Mouse (Mus musculus) cortical plate, adult 2 months (tissue): ENCODE measurements around the gene Reg4. TPM values are rescaled to one million over a fixed set of nuclear protein-coding genes. Genes with fewer than 3 reads are reported as not detected.
A peak's percentile ranks its signal among the peaks of the same experiment; 100 is the strongest.

ENCODE experiments used
- H3K27ac ChIP-seq: fragments of 200-500 bp; 2 replicates; pipeline ENCODE4 v1.5.1; 2012; ENCODE audit warnings: low read length, control low read depth, inconsistent platforms; ENCODE audit not compliant: insufficient read depth
- H3K4me1 ChIP-seq: fragments of 200-500 bp; 2 replicates; pipeline ENCODE4 v1.6.1; 2011; ENCODE audit warnings: low read length; ENCODE audit not compliant: control insufficient read depth, insufficient read depth
- H3K4me3 ChIP-seq: fragments of 200-500 bp; 2 replicates; pipeline ENCODE4 v1.5.1; 2011; ENCODE audit warnings: mild to moderate bottlenecking, low read length, control low read depth; ENCODE audit not compliant: insufficient read depth
- CTCF ChIP-seq: fragments of 200-500 bp; IDR thresholded peaks from 2 replicates; pipeline ENCODE4 v1.5.1; 2011; ENCODE audit warnings: mild to moderate bottlenecking, control low read depth, low read length; ENCODE audit not compliant: insufficient read depth; ENCODE audit errors: extremely low read depth
- POLR2A ChIP-seq: fragments of 200-500 bp; IDR thresholded peaks from 2 replicates; pipeline ENCODE4 v1.6.1; 2011; ENCODE audit warnings: mild to moderate bottlenecking, low read length, control low read depth; ENCODE audit not compliant: insufficient read depth; ENCODE audit errors: extremely low read depth
- polyA plus RNA-seq: library from polyadenylated mRNA; depleted of rRNA; stranded (reverse); fragments of >200 nt; gene quantifications from 2 replicates; pipeline ENCODE4 v1.2.3, GENCODE M21; 2012

Gene Reg4
- polyA plus RNA-seq, 1 experiment: not detected

DNA sequence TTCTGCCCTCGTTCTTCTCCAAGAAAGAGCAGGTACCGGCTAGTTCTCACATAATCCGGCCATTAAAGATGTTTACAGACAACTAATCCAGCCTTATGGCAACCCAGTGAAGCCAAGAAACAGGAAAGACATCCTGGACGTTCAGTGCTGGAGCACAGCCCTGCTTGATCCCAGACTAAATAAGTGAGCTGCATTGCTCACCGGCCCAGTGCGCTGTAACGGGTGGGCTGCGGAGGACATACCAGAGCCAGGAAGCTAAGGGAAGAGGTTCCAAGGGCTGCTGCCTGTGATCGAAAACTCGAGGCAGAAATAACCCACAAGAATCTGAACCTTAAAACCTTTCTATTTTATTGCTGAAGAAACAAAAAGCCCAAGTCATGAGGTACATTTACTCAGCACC, 11.1 kb upstream of the Reg4 start:
- Histone ChIP-seq H3K4me3 (no peak overlapping the region), H3K27ac (no peak overlapping the region), H3K4me1 (peaks cover 4% of the 10 kb centered on the region; the same call in 1 of the 2 replicates)
- TF ChIP-seq POLR2A: no peak
- TF ChIP-seq CTCF: no peak

DNA sequence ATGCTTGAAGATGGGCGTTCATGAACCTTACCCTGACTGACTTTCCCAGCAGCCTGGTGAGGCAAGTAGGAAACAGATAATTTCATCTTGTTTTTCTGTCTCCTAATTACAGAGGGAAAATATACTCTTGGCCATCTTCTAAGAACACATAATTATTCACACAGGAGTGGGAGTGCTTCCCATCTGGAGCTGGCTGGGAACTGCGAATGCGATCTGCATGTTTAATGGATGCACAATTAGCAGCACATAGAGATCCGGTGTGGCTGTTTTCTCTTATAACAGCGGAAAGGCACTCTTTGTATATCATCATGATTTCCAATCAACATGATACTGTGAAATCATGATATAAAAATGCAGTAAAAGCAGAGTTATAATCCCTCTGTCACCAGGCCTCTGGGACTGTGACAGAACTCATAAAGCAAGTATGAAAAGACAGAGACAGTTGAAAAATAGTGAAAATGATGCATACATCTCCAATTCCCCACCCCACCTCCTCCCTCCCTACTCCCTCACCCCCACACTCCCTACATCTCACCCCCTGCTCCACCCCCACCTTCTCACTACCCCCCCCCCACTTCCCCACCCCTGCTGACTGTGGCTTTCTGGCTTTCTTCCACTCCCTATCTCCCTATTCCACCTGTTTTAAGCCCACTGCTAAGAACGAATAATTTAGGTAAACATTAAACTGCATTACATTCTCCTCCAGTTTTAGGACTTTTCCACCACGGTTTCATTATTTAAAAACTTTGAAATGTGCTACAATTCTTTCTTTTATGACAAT, 10.5 kb upstream of the Reg4 start:
- TF ChIP-seq CTCF (no peak), POLR2A (no peak)
- Histone ChIP-seq H3K4me3 (no peak overlapping the region), H3K4me1 (peaks cover 4% of the 10 kb centered on the region; the same call in 1 of the 2 replicates), H3K27ac (no peak overlapping the region)

DNA sequence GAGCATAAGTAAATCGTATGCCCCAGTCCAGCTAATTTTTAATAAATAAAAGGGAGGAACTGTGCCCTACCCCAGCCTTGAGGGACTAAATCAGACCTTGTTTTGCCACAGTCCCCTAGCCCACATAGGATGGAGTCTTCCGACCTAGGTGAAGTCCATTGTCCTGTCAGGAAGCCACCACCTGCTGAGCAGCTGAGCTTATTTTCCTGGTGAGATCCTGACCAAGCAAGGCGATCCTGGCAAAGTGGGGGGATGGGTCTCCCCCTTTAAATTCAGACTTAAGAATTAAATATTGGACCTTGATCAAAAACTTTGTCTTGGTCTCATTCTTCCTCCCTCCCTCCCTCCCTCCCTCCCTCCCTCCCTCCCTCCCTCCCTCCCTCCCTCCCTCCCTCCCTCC, 5.7 kb upstream of the Reg4 start:
- no peak for TF ChIP-seq POLR2A
- TF ChIP-seq CTCF: no peak
- Histone ChIP-seq H3K27ac (no peak overlapping the region), H3K4me1 (no peaks in the 10 kb centered on the region), H3K4me3 (no peak overlapping the region)

DNA sequence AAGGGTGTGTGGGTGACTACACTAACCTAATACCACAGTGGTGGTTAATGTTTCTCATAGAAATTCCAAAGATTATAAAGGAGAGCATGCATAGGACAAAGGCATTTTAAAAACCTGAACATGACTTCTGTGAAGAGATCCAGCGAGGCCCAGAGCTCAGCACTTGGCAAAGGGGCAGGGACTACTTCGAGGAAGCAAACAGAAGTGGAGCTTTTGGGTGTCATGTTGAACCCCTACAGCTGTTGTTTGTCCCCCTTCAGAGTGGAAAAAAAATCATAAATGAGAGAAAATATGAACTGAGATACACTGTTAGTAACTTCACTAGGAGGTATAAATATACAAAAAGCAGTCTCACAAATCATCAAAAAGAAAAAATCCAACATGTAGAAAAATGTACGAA, 1.3 kb downstream of the Reg4 start:
- Histone ChIP-seq H3K27ac (no peak overlapping the region), H3K4me3 (no peak overlapping the region), H3K4me1 (no peaks in the 10 kb centered on the region)
- TF ChIP-seq CTCF: no peak
- no peak for TF ChIP-seq POLR2A

DNA sequence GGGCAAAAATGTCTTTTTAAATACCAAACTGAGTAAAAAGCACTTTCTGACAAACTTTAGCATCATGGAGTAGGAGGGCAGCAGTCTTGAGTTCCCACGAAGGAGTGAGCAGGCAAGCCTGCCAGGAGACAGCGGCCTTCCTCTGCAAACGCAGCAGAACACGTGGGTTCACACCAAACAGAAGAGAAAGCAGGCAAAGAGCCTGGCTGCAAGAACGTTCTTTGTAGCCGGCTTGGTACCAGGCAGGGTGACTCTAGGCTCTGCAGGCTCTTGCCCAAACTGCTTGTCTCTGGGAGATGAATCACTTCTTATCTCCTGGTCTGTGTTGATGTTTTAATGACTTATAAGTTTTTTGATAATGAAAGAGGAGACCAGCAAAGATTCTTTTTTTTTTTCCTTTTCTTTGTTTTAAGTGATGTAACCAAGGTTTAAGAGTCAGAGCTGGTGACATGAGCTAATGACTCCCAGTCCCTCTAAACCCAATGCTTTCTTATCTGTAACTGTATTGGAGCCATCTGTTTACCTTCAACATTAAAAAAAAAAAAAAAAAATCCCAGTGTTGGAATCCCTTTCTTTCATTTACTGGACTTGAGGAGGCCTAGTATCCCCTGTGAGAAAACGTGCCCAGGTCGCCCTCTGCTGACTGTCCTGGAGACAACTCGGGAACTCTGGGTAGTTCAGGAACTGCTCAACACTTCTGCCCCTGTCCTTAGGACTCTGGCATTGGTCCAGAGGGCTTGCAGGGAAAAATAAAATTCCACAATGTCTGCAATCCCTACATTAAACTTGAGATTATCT, 2.0 kb downstream of the Reg4 start:
- TF ChIP-seq POLR2A: no peak
- peak; percentile 85 for TF ChIP-seq CTCF
- Histone ChIP-seq H3K4me3 (no peak overlapping the region), H3K27ac (no peak overlapping the region), H3K4me1 (no peaks in the 10 kb centered on the region)

DNA sequence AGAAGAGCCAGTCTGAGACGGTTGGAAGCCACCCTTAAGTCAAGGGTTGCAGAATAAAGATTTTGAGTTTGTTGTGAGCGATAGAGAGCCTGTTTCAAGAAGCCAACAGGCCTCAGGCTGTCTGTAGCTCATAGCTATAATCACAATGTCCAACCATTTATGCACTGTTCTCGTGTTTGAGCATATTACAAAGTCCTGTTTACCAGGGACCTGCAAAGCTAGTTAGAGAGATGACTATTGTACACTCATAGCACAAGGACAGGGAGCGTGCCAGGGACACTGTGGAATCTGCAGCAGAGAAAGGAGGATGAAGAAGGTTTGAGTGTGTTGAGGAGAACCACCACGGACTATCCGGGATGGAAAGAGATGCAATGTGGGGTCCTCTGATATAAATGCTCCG, 3.0 kb downstream of the Reg4 start:
- Histone ChIP-seq H3K4me1 (no peaks in the 10 kb centered on the region), H3K27ac (no peak overlapping the region), H3K4me3 (no peak overlapping the region)
- TF ChIP-seq POLR2A: no peak
- TF ChIP-seq CTCF: no peak

DNA sequence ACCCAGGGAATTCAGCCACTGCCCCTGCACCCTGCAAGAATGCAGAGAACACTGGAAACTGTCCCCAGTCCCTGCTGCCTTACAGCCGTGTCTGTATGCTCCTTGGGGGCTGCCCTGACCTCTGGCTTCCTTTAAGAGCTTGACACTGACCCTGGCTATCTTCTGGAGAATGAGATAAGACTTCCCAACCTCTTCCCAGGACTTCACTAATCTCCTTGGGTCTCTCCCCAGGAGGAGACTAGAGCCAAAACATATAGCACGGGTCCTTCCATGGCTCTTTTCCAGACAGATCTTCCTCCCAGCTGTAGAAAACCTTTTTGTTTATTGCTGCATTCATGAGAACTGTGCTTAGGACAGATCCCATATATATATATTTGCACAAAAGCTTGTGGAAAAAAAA, 3.8 kb downstream of the Reg4 start:
- H3K27ac ChIP-seq: no peak overlapping the region
- H3K4me1 ChIP-seq: no peaks in the 10 kb centered on the region
- TF ChIP-seq POLR2A: no peak
- no peak for TF ChIP-seq CTCF
- H3K4me3 ChIP-seq: no peak overlapping the region

DNA sequence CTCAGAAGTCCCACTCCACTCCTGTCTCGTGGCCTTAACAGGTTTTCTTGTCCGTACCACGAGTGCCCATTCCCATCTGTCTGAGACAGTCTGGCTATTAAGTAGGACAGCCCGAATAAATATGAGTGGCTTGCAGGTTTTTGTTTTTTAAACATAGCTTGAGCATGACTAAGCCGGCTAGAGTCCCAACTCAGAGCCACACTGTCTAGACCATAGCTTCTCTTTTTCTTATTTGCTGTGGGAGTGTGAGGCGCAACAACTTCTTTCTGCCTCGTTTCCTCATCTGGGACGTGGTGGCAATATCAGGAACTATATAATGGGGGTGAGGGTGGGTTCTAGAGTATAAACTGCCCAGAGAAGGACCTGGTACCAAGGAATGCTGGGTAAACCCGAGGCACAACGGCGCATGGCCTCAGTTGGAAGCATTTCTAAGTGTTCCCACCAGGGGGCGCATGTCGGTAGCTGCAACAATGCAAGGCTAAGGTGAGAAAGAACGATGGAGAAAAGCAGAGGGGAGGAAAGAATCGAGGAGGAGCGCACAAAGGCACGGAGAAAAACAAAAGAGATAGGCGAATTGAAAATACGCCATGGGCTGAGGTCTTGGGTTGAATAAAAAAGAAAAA, 5.1 kb downstream of the Reg4 start:
- H3K4me1 ChIP-seq: no peaks in the 10 kb centered on the region
- no peak overlapping the region for H3K27ac ChIP-seq
- no peak overlapping the region for H3K4me3 ChIP-seq
- TF ChIP-seq POLR2A (no peak), CTCF (peak; percentile 88)

DNA sequence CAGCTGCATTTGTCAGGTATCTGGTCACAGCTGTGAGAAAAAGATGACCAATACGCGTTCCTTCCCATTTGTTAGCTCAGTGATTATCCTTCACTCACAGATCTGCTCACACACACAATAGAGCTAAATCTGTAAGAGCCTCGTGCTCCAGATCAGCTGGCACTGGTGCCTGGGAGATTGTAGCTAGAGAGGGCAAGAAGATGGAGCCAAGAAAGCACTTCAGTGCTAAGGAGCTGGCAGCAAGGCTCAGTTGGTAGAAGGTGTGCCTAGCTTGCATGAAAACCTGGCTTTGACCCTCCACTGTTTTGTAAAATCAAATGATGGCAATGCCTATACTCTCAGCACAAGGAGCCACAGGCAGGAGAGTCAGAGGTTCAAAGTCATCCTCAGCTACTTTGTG, 5.8 kb downstream of the Reg4 start:
- no peak for TF ChIP-seq POLR2A
- no peak for TF ChIP-seq CTCF
- H3K4me3 ChIP-seq: no peak overlapping the region
- no peak overlapping the region for H3K27ac ChIP-seq
- no peaks in the 10 kb centered on the region for H3K4me1 ChIP-seq

DNA sequence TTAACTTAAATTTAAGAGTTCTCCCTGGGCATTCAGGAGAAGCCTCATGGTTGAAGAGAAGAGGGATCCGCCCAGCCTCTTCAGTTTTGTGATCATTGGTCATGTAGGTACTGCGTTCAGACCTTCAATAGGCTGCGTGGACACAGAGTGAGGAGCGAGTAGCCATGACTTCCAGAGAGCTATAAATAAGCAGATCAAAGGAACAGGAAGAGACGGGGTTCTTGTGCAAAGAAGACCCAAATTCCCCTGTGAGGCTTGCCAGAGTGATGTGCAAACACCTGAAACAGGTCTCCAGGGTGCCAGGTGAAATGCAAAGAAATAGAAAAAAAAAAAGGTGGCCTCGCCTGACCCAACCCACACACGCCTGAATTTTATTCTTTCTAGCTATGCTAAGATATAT, 8.0 kb downstream of the Reg4 start:
- H3K4me3 ChIP-seq: no peak overlapping the region
- TF ChIP-seq CTCF (no peak), POLR2A (no peak)
- no peak overlapping the region for H3K27ac ChIP-seq

More for the DNA sequence above, 8.0 kb downstream of the Reg4 start:
- H3K4me1 ChIP-seq: no peaks in the 10 kb centered on the region
